Mouse (Mus musculus) megakaryocyte, embryonic 14.5 days (primary cell): ENCODE measurements around the gene Elovl6.

Experiments used
- FLI1 ChIP-seq: IDR thresholded peaks from 2 replicates; pipeline ENCODE4 v1.6.1; 2012; ENCODE audit warnings: low read length, inconsistent platforms, mixed read lengths
- GATA1 ChIP-seq: IDR thresholded peaks from 3 replicates; pipeline ENCODE4 v1.6.1; 2012; ENCODE audit warnings: mixed read lengths, low read length, inconsistent platforms, borderline replicate concordance

- TF ChIP-seq GATA1: no peak
- TF ChIP-seq FLI1: no peak
Measured at GRCm38 (mm10) chr3:129540882-129541281, 8.7 kb downstream of the Elovl6 start.
